Mouse (Mus musculus) frontal cortex, postnatal 14 days (tissue): ENCODE data around the gene Gp1bb.

ENCODE experiments used
- DNase-seq, 2 experiments: peaks; one replicate each; pipeline ENCODE4 v3.0.0; 2022; ENCODE audit warnings: low spot score in 2 of 2

Gp1bb gene

GRCm38 (mm10) chr16:18581050-18581622, 41.1 kb downstream of the Gp1bb start:
- DNase-seq, result no peak

- DNase-seq, result no peak
Observed at GRCm38 (mm10) chr16:18580389-18580788, 41.8 kb downstream of the Gp1bb start.

GRCm38 (mm10) chr16:18577599-18578160, 44.5 kb downstream of the Gp1bb start:
- no peak for DNase-seq

GRCm38 (mm10) chr16:18577071-18577470, 45.1 kb downstream of the Gp1bb start:
- DNase-seq, result no peak

GRCm38 (mm10) chr16:18574196-18574595, 48.0 kb downstream of the Gp1bb start:
- no peak for DNase-seq
